Mouse (Mus musculus): Measurements from ENCODE around the gene Cfap221. TPM values are rescaled to one million over a fixed set of nuclear protein-coding genes. Genes with fewer than 3 reads are reported as not detected.

Cfap221 gene
- total and polyA plus RNA-seq, 3 experiments, result not detected

DNA sequence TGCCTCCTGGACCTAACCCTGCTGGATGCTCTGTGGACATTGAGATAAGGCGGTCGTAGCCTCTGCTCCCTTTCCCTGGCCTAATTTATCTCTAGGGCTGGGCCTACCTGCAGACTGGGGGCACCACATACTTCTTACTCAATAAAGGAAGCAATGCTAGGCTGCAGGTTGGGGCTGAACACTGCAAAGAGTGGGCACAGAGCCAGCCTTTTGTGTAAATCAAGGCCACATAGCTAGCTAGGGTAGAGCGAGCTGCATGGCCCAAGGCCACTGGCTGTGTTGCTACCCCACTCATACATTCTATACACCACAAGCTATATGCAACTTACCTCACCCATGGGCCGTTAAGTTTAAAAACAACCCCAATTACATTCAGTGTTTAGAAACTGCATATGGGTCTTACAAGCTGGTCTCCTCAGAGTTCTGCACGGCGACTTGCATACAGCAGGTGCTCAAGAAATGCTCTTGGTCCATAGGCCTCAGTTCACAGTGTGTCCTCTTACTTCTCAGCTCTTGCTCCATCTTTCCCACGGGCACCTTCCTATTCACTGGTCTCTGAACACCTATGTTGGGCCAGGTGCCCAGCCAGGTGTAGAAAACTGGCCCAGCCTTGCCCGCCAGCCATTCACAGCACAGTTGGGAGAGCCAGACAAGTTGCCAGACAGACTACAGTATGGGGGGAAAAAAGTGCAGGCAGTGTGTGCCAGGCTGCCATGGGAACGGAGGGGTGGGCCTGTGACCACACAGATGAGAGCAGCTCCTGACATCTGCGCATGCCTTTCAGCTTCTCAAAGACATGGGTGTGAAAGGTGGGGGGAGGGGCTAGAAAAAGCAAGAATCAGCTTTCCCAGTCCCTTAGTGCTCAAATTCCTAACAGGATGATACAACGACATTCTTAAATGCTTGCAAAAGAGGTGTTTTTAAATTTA, 97.6 kb downstream of the Cfap221 start:
- no peaks in the 10 kb centered on the region for H3K36me3 ChIP-seq (replicated peaks in 1 of 2; ENCODE audit: control insufficient read depth in 1 of 2, insufficient read depth in 1 of 2, low read length in 1 of 2)
- dilution Hi-C loops (cut with MboI; ENCODE audit: extremely low pct_ligation_motif_present, extremely low pct_unique_long_range_greater_than_20kb, low sequenced_read_pairs), result no loop called here
- H3K4me1 ChIP-seq (ENCODE audit: control insufficient read depth in 1 of 2, insufficient read depth in 2 of 2), result peaks cover 21 to 36% of the 10 kb centered on the region in 2 experiments
- H3K9me3 ChIP-seq (replicated peaks; ENCODE audit: low read length), result no peaks in the 10 kb centered on the region
- in situ Hi-C loops (cut with MboI; ENCODE audit: low pct_ligation_motif_present, low pct_unique_long_range_greater_than_20kb, low sequenced_read_pairs), result loop anchor here (10.0 to 25.0 kb wide), 3 partner anchors 65 to 345 kb away; partner anchors contain the start of gene Ptpn4
- no peak overlapping the region for H3K9ac ChIP-seq (ENCODE audit: insufficient read depth, low read depth)
- no peak overlapping the region for H3K27ac ChIP-seq (ENCODE audit: insufficient read depth, low read depth)
- H3K79me2 ChIP-seq (replicated peaks; ENCODE audit: control insufficient read depth, extremely low read depth, insufficient read depth, poor library complexity, severe bottlenecking), result no peaks in the 10 kb centered on the region
- DNase-seq (ENCODE audit: extremely low read depth), result no peak
- no peak for TF ChIP-seq NRF1 (IDR thresholded peaks at IDR 0.05; ENCODE audit: low read depth, low read length)
- no peak for TF ChIP-seq USF2 (conservative IDR thresholded peaks at IDR 0.05; ENCODE audit: low read depth, low read length)
- no peak for TF ChIP-seq MAZ (IDR thresholded peaks at IDR 0.05; ENCODE audit: low read depth, low read length)
- TF ChIP-seq JUN (IDR thresholded peaks at IDR 0.05; ENCODE audit: insufficient read depth, low read depth, low read length), result no peak
- TF ChIP-seq SIN3A (IDR thresholded peaks at IDR 0.05; ENCODE audit: low read length), result no peak
- TF ChIP-seq ZKSCAN1 (IDR thresholded peaks at IDR 0.05; ENCODE audit: borderline replicate concordance, low read depth, low read length), result no peak
- TF ChIP-seq MXI1 (IDR thresholded peaks at IDR 0.05; ENCODE audit: low read depth, low read length), result no peak
- no peak for TF ChIP-seq POLR2AphosphoS2 (IDR thresholded peaks at IDR 0.05; ENCODE audit: low read depth, low read length)
- TF ChIP-seq PAX5 (IDR thresholded peaks at IDR 0.05; ENCODE audit: low read length), result no peak
- no peak for TF ChIP-seq USF1 (IDR thresholded peaks at IDR 0.05; ENCODE audit: low read depth, low read length)
- H3K4me2 ChIP-seq (ENCODE audit: insufficient read depth, low read depth, poor library complexity, severe bottlenecking), result no peak overlapping the region
- no peaks in the 10 kb centered on the region for H3K27me3 ChIP-seq (replicated peaks)
- no peak overlapping the region for H3K4me3 ChIP-seq (replicated peaks in 1 of 3; ENCODE audit: low read depth in 2 of 3, low read length in 2 of 3, poor library complexity in 1 of 3)

DNA sequence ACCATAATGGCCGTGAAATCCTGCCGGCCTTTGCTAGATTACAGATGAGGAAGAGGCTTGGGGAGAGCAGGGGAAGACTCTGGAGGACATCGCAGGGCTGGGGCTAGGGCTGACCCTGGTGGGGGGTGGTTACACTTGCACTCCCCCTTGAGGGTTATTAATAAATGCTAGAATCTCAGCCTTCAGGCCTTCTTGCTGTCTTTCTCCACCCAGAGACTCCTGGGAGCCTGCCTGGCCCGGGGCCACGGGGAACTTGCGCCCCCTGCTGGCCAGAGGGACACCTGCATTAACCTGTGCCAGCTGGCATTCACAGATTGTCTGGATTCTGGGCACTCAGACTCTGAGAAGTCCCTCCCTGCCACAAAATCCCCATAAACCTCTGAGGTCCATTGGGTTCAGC, 102.1 kb downstream of the Cfap221 start:
- Histone ChIP-seq H3K27me3 (replicated peaks) (no peaks in the 10 kb centered on the region), H3K79me2 (replicated peaks; ENCODE audit: control insufficient read depth, extremely low read depth, insufficient read depth, poor library complexity, severe bottlenecking) (no peaks in the 10 kb centered on the region), H3K4me1 (ENCODE audit: control insufficient read depth in 1 of 2, insufficient read depth in 2 of 2) (peaks cover 0 to 21% of the 10 kb centered on the region in 2 experiments; a peak in 2 of 4 replicates), H3K9ac (ENCODE audit: insufficient read depth, low read depth) (no peak overlapping the region), H3K27ac (ENCODE audit: insufficient read depth, low read depth) (no peak overlapping the region), H3K4me3 (replicated peaks in 1 of 3; ENCODE audit: low read depth in 2 of 3, low read length in 2 of 3, poor library complexity in 1 of 3) (no peak overlapping the region), H3K4me2 (ENCODE audit: insufficient read depth, low read depth, poor library complexity, severe bottlenecking) (no peak overlapping the region), H3K9me3 (replicated peaks; ENCODE audit: low read length) (no peaks in the 10 kb centered on the region), H3K36me3 (replicated peaks in 1 of 2; ENCODE audit: control insufficient read depth in 1 of 2, insufficient read depth in 1 of 2, low read length in 1 of 2) (no peaks in the 10 kb centered on the region)
- DNase-seq (ENCODE audit: extremely low read depth), result peak; percentile 57
- dilution Hi-C loops (cut with MboI; ENCODE audit: extremely low pct_ligation_motif_present, extremely low pct_unique_long_range_greater_than_20kb, low sequenced_read_pairs) (no loop called here), in situ Hi-C loops (cut with MboI; ENCODE audit: low pct_ligation_motif_present, low pct_unique_long_range_greater_than_20kb, low sequenced_read_pairs) (loop anchor here (10.0 kb wide), 2 partner anchors 60 to 340 kb away; partner anchors contain the start of gene Ptpn4)
- TF ChIP-seq IRF4 (IDR thresholded peaks at IDR 0.05; ENCODE audit: low read depth, low read length) (peak; percentile 56; the same call in 1 of the 2 replicates), CHD2 (IDR thresholded peaks at IDR 0.05; ENCODE audit: low read length) (no peak), USF2 (conservative IDR thresholded peaks at IDR 0.05; ENCODE audit: low read depth, low read length) (no peak), GABPA (IDR thresholded peaks at IDR 0.05; ENCODE audit: insufficient replicate concordance, low read depth, low read length) (no peak), MXI1 (IDR thresholded peaks at IDR 0.05; ENCODE audit: low read depth, low read length) (no peak), E2F4 (IDR thresholded peaks at IDR 0.05; ENCODE audit: insufficient replicate concordance, low read depth, low read length) (no peak), PAX5 (IDR thresholded peaks at IDR 0.05; ENCODE audit: low read length) (no peak), JUND (conservative IDR thresholded peaks at IDR 0.05; ENCODE audit: low read depth, low read length) (no peak), ELF1 (IDR thresholded peaks at IDR 0.05; ENCODE audit: low read depth, low read length) (peak; percentile 11; the same call in 1 of the 2 replicates), SIN3A (IDR thresholded peaks at IDR 0.05; ENCODE audit: low read length) (no peak), USF1 (IDR thresholded peaks at IDR 0.05; ENCODE audit: low read depth, low read length) (no peak), ZNF384 (IDR thresholded peaks at IDR 0.05; ENCODE audit: low read depth, low read length) (no peak), ETS1 (conservative IDR thresholded peaks at IDR 0.05; ENCODE audit: low read depth, low read length) (no peak), CTCF (conservative IDR thresholded peaks at IDR 0.05 in 1 of 2, IDR thresholded peaks at IDR 0.05 in 1 of 2; ENCODE audit: low read depth in 2 of 2, low read length in 2 of 2) (peak; percentile 85 to 93), RAD21 (IDR thresholded peaks at IDR 0.05; ENCODE audit: low read depth, low read length) (peak; percentile 90), SMC3 (IDR thresholded peaks at IDR 0.05; ENCODE audit: low read depth, low read length) (peak; percentile 96), EP300 (IDR thresholded peaks at IDR 0.05; ENCODE audit: low read length) (no peak), ZMIZ1 (IDR thresholded peaks at IDR 0.05; ENCODE audit: low read depth, low read length) (no peak), POLR2A (IDR thresholded peaks at IDR 0.05; ENCODE audit: low read depth, low read length) (no peak), NELFE (IDR thresholded peaks at IDR 0.05; ENCODE audit: low read depth, low read length) (peak; percentile 44; the same call in 1 of the 2 replicates), RCOR1 (conservative IDR thresholded peaks at IDR 0.05; ENCODE audit: low read depth, low read length) (no peak), TBP (conservative IDR thresholded peaks at IDR 0.05; ENCODE audit: low read depth, low read length) (no peak), MAZ (IDR thresholded peaks at IDR 0.05; ENCODE audit: low read depth, low read length) (no peak), CHD1 (IDR thresholded peaks at IDR 0.05; ENCODE audit: low read depth, low read length) (no peak), MYC (IDR thresholded peaks at IDR 0.05; ENCODE audit: low read depth, low read length) (no peak), MAX (IDR thresholded peaks at IDR 0.05; ENCODE audit: low read length) (no peak), JUN (IDR thresholded peaks at IDR 0.05; ENCODE audit: insufficient read depth, low read depth, low read length) (no peak), ZKSCAN1 (IDR thresholded peaks at IDR 0.05; ENCODE audit: borderline replicate concordance, low read depth, low read length) (no peak)

All from CH12.LX (cell line).